Mouse (Mus musculus) lung, postnatal 0 days (tissue): ENCODE results near the gene Vps25.

ENCODE experiments used
- CTCF ChIP-seq: IDR thresholded peaks from 2 replicates; pipeline ENCODE4 v1.5.1; 2016; ENCODE audit warnings: antibody characterized with exemption, mild to moderate bottlenecking
- EP300 ChIP-seq: IDR thresholded peaks from 2 replicates; pipeline ENCODE4 v1.6.1; 2016; ENCODE audit warnings: antibody characterized with exemption, mild to moderate bottlenecking, control low read depth

- TF ChIP-seq CTCF: no peak
- no peak for TF ChIP-seq EP300
Observed at GRCm38 (mm10) chr11:101280837-101281236, 27.3 kb downstream of the Vps25 start.
